Mouse (Mus musculus) stomach, embryonic 15.5 days (tissue): ENCODE data around the gene Retsat. TPM values are rescaled to one million over a fixed set of nuclear protein-coding genes. Genes with fewer than 3 reads are reported as not detected.

Source experiments
- ATAC-seq: fragments of 200-750 bp; cut with Nextera tagmentation; 2 replicates; pipeline ENCODE4 v1.8.0; 2017; ENCODE audit warnings: low read depth, moderate number of reproducible peaks, moderate TSS enrichment; ENCODE audit not compliant: insufficient read depth, low FRiP score
- H3K27ac ChIP-seq: fragments of 300-500 bp; sonication (generic); 2 replicates; pipeline ENCODE4 v1.5.1; 2015; ENCODE audit warnings: mild to moderate bottlenecking, inconsistent platforms
- H3K27me3 ChIP-seq: fragments of 300-500 bp; sonication (generic); replicated peaks from 2 replicates; pipeline ENCODE4 v1.6.1; 2015; ENCODE audit warnings: inconsistent platforms
- H3K36me3 ChIP-seq: fragments of 300-500 bp; sonication (generic); 2 replicates; pipeline ENCODE4 v1.6.1; 2015; ENCODE audit warnings: inconsistent platforms
- H3K4me1 ChIP-seq: fragments of 300-500 bp; sonication (generic); 2 replicates; pipeline ENCODE4 v1.6.1; 2015; ENCODE audit warnings: inconsistent platforms
- H3K4me2 ChIP-seq: fragments of 300-500 bp; sonication (generic); 2 replicates; pipeline ENCODE4 v1.6.1; 2015; ENCODE audit warnings: mild to moderate bottlenecking, inconsistent platforms
- H3K4me3 ChIP-seq: fragments of 300-500 bp; sonication (generic); replicated peaks from 2 replicates; pipeline ENCODE4 v1.5.1; 2015; ENCODE audit warnings: inconsistent platforms
- H3K9ac ChIP-seq: fragments of 300-500 bp; sonication (generic); 2 replicates; pipeline ENCODE4 v1.6.1; 2015; ENCODE audit warnings: inconsistent platforms
- H3K9me3 ChIP-seq: fragments of 300-500 bp; sonication (generic); 2 replicates; pipeline ENCODE4 v1.6.1; 2016; ENCODE audit warnings: inconsistent platforms
- WGBS: fragments of 180-500 bp; shearing (Covaris S2); methylation state at CpG from one replicate; pipeline ENCODE4 v1.1.7; 2015; 5-methylcytosine and 5-hydroxymethylcytosine counted together
- polyA plus RNA-seq: library from polyadenylated mRNA; unstranded; fragments of >200 nt; fragmentation: Nextera tagmentation; extraction: Ambion mirVana; gene quantifications from 2 replicates; pipeline ENCODE4 v1.2.1, GENCODE M21; 2015

Gene Retsat
- polyA plus RNA-seq, 1 experiment from 2014 or later, result 21.5 TPM

DNA sequence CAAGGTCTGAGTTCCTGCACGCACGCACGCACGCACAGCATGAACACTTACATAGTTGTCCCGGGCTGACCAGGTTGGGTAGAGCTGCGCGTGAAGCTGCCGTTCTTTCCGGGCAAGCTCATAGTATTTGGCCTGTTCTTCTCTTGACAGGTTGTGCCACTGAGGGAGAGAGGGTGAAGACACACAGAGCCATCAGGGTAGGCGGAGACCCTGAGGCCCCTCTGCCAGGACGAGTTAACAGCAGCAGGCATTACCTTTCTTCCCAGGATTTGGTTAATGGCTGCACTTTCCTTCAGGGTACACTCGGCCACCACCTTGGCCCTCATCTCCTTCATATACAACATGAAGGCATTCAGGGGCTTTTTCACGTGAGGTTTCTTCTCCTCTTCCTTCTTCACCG is 32.7 kb downstream of the Retsat start:
- Histone ChIP-seq H3K9me3 (no peaks in the 10 kb centered on the region), H3K4me2 (no peak overlapping the region), H3K27ac (no peak overlapping the region), H3K27me3 (no peaks in the 10 kb centered on the region), H3K4me1 (peaks cover 2% of the 10 kb centered on the region; the same call in 1 of the 2 replicates), H3K4me3 (no peak overlapping the region), H3K9ac (no peak overlapping the region), H3K36me3 (peaks cover 28% of the 10 kb centered on the region)
- no peak for ATAC-seq
- WGBS, result 88% methylated on average over 14 of the region's 14 CpGs

DNA sequence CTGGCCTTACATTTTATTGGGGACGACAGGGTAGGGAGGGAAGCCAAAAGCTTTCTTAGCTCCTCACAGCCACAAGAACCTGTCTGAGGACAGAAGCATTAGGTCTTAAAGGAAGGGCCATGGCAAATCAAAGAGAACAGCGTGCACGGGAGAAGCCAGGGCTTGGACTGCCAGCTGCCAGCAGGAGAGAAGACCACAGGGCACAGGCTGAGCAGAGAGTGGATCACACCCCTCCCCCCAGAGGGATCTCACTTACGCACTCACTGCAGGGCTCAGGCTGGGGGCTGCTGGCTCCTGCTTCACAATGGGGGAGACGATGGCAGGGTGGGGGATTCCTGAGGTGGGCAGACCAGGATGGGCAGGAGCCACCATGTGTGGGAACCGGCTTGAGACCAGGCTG is 33.4 kb downstream of the Retsat start:
- WGBS, result 75% methylated on average over 6 of the region's 6 CpGs

GRCm38 (mm10) chr6:72634311-72634710 is 36.0 kb downstream of the Retsat start:
- H3K27ac ChIP-seq, result no peak overlapping the region
- no peaks in the 10 kb centered on the region for H3K27me3 ChIP-seq
- H3K9ac ChIP-seq, result no peak overlapping the region
- ATAC-seq, result no peak
- no peak overlapping the region for H3K4me2 ChIP-seq
- H3K4me3 ChIP-seq, result no peak overlapping the region
- H3K9me3 ChIP-seq, result no peaks in the 10 kb centered on the region
- WGBS, result 55% methylated on average over 10 of the region's 10 CpGs
- peaks cover 6% of the 10 kb centered on the region for H3K4me1 ChIP-seq
- peaks cover 19% of the 10 kb centered on the region for H3K36me3 ChIP-seq

More for the DNA sequence above, 33.4 kb downstream of the Retsat start:
- Histone ChIP-seq H3K4me2 (no peak overlapping the region), H3K4me3 (no peak overlapping the region), H3K4me1 (peaks cover 8% of the 10 kb centered on the region), H3K27me3 (no peaks in the 10 kb centered on the region), H3K9ac (no peak overlapping the region), H3K9me3 (no peaks in the 10 kb centered on the region), H3K36me3 (peaks cover 26% of the 10 kb centered on the region), H3K27ac (no peak overlapping the region)
- no peak for ATAC-seq

GRCm38 (mm10) chr6:72635760-72636431 is 37.6 kb downstream of the Retsat start:
- Histone ChIP-seq H3K36me3 (peaks cover 9% of the 10 kb centered on the region), H3K4me3 (no peak overlapping the region), H3K9ac (no peak overlapping the region), H3K27ac (peak overlapping the region; percentile 33; the same call in 1 of the 2 replicates), H3K4me2 (no peak overlapping the region), H3K27me3 (no peaks in the 10 kb centered on the region), H3K9me3 (no peaks in the 10 kb centered on the region), H3K4me1 (peaks cover 6% of the 10 kb centered on the region)
- 34% methylated on average over 12 of the region's 12 CpGs for WGBS
- ATAC-seq, result peak; percentile 41; the same call in 1 of the 2 replicates

- 77% methylated on average over 3 of the region's 3 CpGs for WGBS
- ATAC-seq, result no peak
- Histone ChIP-seq H3K4me2 (no peak overlapping the region), H3K9ac (no peak overlapping the region), H3K4me3 (no peak overlapping the region), H3K27me3 (no peaks in the 10 kb centered on the region), H3K36me3 (peaks cover 7% of the 10 kb centered on the region), H3K9me3 (no peaks in the 10 kb centered on the region), H3K4me1 (peaks cover 10% of the 10 kb centered on the region), H3K27ac (no peak overlapping the region)
Measured at GRCm38 (mm10) chr6:72636940-72637339, 38.7 kb downstream of the Retsat start.

GRCm38 (mm10) chr6:72641218-72641954 is 43.1 kb downstream of the Retsat start:
- 69% methylated on average over 18 of the region's 18 CpGs for WGBS
- Histone ChIP-seq H3K27me3 (no peaks in the 10 kb centered on the region), H3K27ac (peak overlapping the region; percentile 48), H3K4me2 (no peak overlapping the region), H3K4me3 (no peak overlapping the region), H3K9me3 (no peaks in the 10 kb centered on the region), H3K9ac (no peak overlapping the region), H3K4me1 (peaks cover 7% of the 10 kb centered on the region), H3K36me3 (no peaks in the 10 kb centered on the region)
- ATAC-seq, result peak; percentile 87

DNA sequence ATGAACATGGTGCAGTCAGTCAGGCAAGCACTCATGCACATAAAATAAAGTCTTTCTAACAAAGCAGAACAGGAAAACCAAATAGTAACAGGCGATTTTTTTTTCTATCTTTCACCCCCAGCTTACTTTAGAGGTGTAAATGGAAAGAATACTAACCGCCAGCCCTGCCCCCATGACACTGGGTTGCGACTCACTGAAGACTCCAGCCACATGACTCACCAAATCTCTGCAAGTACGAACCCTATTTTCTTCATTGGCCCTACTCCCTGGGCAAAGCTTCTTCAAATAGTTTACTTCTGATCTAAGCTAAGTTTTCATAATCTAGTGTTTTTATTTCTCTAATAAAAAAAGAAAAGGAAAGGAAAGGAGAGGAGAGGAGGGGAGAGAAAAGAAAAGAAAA is 46.3 kb downstream of the Retsat start:
- Histone ChIP-seq H3K9me3 (no peaks in the 10 kb centered on the region), H3K4me2 (no peak overlapping the region), H3K4me1 (peaks cover 17% of the 10 kb centered on the region; the same call in 1 of the 2 replicates), H3K4me3 (no peak overlapping the region), H3K9ac (no peak overlapping the region), H3K36me3 (peaks cover 5% of the 10 kb centered on the region; the same call in 1 of the 2 replicates), H3K27me3 (no peaks in the 10 kb centered on the region), H3K27ac (no peak overlapping the region)
- WGBS, result 69% methylated on average over 4 of the region's 4 CpGs
- ATAC-seq, result no peak

GRCm38 (mm10) chr6:72645364-72645763 is 47.1 kb downstream of the Retsat start:
- Histone ChIP-seq H3K4me2 (no peak overlapping the region), H3K36me3 (peaks cover 5% of the 10 kb centered on the region; the same call in 1 of the 2 replicates), H3K4me1 (peaks cover 22% of the 10 kb centered on the region; the same call in 1 of the 2 replicates), H3K9ac (no peak overlapping the region), H3K27me3 (no peaks in the 10 kb centered on the region), H3K9me3 (no peaks in the 10 kb centered on the region), H3K27ac (no peak overlapping the region), H3K4me3 (no peak overlapping the region)
- no peak for ATAC-seq
- 88% methylated on average over 7 of the region's 7 CpGs for WGBS

GRCm38 (mm10) chr6:72647383-72647820 is 49.1 kb downstream of the Retsat start:
- no peak overlapping the region for H3K4me3 ChIP-seq
- no peak overlapping the region for H3K9ac ChIP-seq
- H3K4me1 ChIP-seq, result peaks cover 28% of the 10 kb centered on the region
- no peak overlapping the region for H3K27ac ChIP-seq
- peak; percentile 23; the same call in 1 of the 2 replicates for ATAC-seq
- 44% methylated on average over 10 of the region's 10 CpGs for WGBS
- peaks cover 5% of the 10 kb centered on the region; the same call in 1 of the 2 replicates for H3K36me3 ChIP-seq
- no peaks in the 10 kb centered on the region for H3K9me3 ChIP-seq
- no peaks in the 10 kb centered on the region for H3K27me3 ChIP-seq
- no peak overlapping the region for H3K4me2 ChIP-seq

- no peak overlapping the region for H3K27ac ChIP-seq
- no peak overlapping the region for H3K4me3 ChIP-seq
- peaks cover 30% of the 10 kb centered on the region for H3K4me1 ChIP-seq
- peaks cover 5% of the 10 kb centered on the region; the same call in 1 of the 2 replicates for H3K36me3 ChIP-seq
- H3K9me3 ChIP-seq, result no peaks in the 10 kb centered on the region
- H3K4me2 ChIP-seq, result no peak overlapping the region
- H3K9ac ChIP-seq, result no peak overlapping the region
- 63% methylated on average over 12 of the region's 12 CpGs for WGBS
- H3K27me3 ChIP-seq, result no peaks in the 10 kb centered on the region
- no peak for ATAC-seq
Measured at GRCm38 (mm10) chr6:72648002-72648595, 49.8 kb downstream of the Retsat start.

DNA sequence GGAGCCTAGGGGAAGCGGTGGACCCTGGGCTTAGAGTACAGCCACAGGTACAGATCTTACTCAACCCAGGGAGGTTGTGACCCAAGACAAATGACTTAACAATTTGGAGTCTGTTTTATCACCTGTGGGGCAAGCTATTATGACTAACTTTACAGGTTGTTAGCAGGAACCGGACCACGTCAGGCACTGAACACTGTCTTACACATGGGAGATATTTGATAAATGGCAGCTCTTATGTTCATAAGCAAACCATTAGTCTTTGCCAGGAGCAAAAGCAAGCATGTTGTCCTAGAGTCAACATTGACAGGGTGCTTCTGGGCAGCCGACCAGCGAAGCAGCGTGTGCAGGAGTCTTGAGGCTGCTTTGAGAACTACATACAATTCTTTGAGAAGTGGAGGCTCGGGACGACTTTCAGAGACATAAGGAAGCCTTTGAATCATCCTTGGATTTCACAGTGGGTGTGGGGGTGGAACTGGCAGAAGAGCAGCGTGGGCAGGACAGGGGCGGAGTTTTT is 52.1 kb downstream of the Retsat start:
- ATAC-seq, result peak; percentile 81
- H3K4me2 ChIP-seq, result no peak overlapping the region
- H3K9ac ChIP-seq, result no peak overlapping the region
- H3K4me3 ChIP-seq, result no peak overlapping the region
- H3K36me3 ChIP-seq, result peaks cover 5% of the 10 kb centered on the region; the same call in 1 of the 2 replicates
- H3K27me3 ChIP-seq, result no peaks in the 10 kb centered on the region
- peak overlapping the region; percentile 81 for H3K27ac ChIP-seq
- H3K4me1 ChIP-seq, result peaks cover 49% of the 10 kb centered on the region
- no peaks in the 10 kb centered on the region for H3K9me3 ChIP-seq
- 27% methylated on average over 10 of the region's 10 CpGs for WGBS
